Mouse (Mus musculus) midbrain, embryonic 15.5 days (tissue): Measurements from ENCODE around the gene S100a5. TPM values are rescaled to one million over a fixed set of nuclear protein-coding genes. Genes with fewer than 3 reads are reported as not detected.

Source experiments
- ATAC-seq: fragments of 200-750 bp; cut with Nextera tagmentation; replicated peaks from 2 replicates; pipeline ENCODE4 v1.8.0; 2017; ENCODE audit warnings: moderate TSS enrichment
- H3K27ac ChIP-seq: fragments of 300-500 bp; sonication (generic); 2 replicates; pipeline ENCODE4 v1.5.1; 2015; ENCODE audit warnings: mild to moderate bottlenecking, inconsistent platforms
- H3K27me3 ChIP-seq: fragments of 300-500 bp; sonication (generic); replicated peaks from 2 replicates; pipeline ENCODE4 v1.6.1; 2015; ENCODE audit warnings: inconsistent platforms
- H3K36me3 ChIP-seq: fragments of 300-500 bp; sonication (generic); replicated peaks from 2 replicates; pipeline ENCODE4 v1.6.1; 2015; ENCODE audit warnings: inconsistent platforms
- H3K4me1 ChIP-seq: fragments of 300-500 bp; sonication (generic); 2 replicates; pipeline ENCODE4 v1.6.1; 2015; ENCODE audit warnings: inconsistent platforms
- H3K4me2 ChIP-seq: fragments of 300-500 bp; sonication (generic); 2 replicates; pipeline ENCODE4 v1.6.1; 2015; ENCODE audit warnings: inconsistent platforms, mild to moderate bottlenecking, moderate library complexity
- H3K4me3 ChIP-seq: fragments of 300-500 bp; sonication (generic); 2 replicates; pipeline ENCODE4 v1.5.1; 2015; ENCODE audit warnings: mild to moderate bottlenecking, inconsistent platforms
- H3K9ac ChIP-seq: fragments of 300-500 bp; sonication (generic); 2 replicates; pipeline ENCODE4 v1.6.1; 2015; ENCODE audit warnings: mild to moderate bottlenecking, inconsistent platforms
- H3K9me3 ChIP-seq: fragments of 300-500 bp; sonication (generic); 2 replicates; pipeline ENCODE4 v1.6.1; 2016; ENCODE audit warnings: inconsistent platforms
- WGBS: fragments of 180-500 bp; shearing (Covaris S2); methylation state at CpG from one replicate; pipeline ENCODE4 v1.1.7; 2015; ENCODE audit warnings: mixed read lengths; 5-methylcytosine and 5-hydroxymethylcytosine counted together
- polyA plus RNA-seq: library from polyadenylated mRNA; unstranded; fragments of >200 nt; fragmentation: Nextera tagmentation; extraction: Ambion mirVana; gene quantifications from 2 replicates; pipeline ENCODE4 v1.2.1, GENCODE M21; 2015

Gene S100a5
- polyA plus RNA-seq, 1 experiment from 2014 or later, result not detected

- 89% methylated on average over 14 of the region's 14 CpGs for WGBS
- H3K27me3 ChIP-seq, result no peaks in the 10 kb centered on the region
- no peak overlapping the region for H3K9ac ChIP-seq
- no peak overlapping the region for H3K27ac ChIP-seq
- no peak overlapping the region for H3K4me3 ChIP-seq
- no peaks in the 10 kb centered on the region for H3K4me1 ChIP-seq
- no peaks in the 10 kb centered on the region for H3K9me3 ChIP-seq
- ATAC-seq, result no peak
- H3K36me3 ChIP-seq, result no peaks in the 10 kb centered on the region
- H3K4me2 ChIP-seq, result no peak overlapping the region
Measured at GRCm38 (mm10) chr3:90587361-90588101, 20.8 kb upstream of the S100a5 start.

- no peak overlapping the region for H3K9ac ChIP-seq
- no peak for ATAC-seq
- WGBS, result 89% methylated on average over 6 of the region's 6 CpGs
- H3K27me3 ChIP-seq, result no peaks in the 10 kb centered on the region
- no peak overlapping the region for H3K4me2 ChIP-seq
- no peak overlapping the region for H3K4me3 ChIP-seq
- H3K36me3 ChIP-seq, result no peaks in the 10 kb centered on the region
- H3K9me3 ChIP-seq, result no peaks in the 10 kb centered on the region
- no peak overlapping the region for H3K27ac ChIP-seq
- no peaks in the 10 kb centered on the region for H3K4me1 ChIP-seq
Measured at GRCm38 (mm10) chr3:90589390-90589789, 18.9 kb upstream of the S100a5 start.

- Histone ChIP-seq H3K4me3 (no peak within 1 kb of the TSS), H3K27ac (no peak within 1 kb of the TSS), H3K27me3 (no peaks in the 10 kb centered on the region), H3K36me3 (no peaks in the 10 kb centered on the region), H3K9ac (no peak within 1 kb of the TSS), H3K9me3 (no peaks in the 10 kb centered on the region), H3K4me2 (no peak within 1 kb of the TSS), H3K4me1 (no peaks in the 10 kb centered on the region)
- 84% methylated on average over 8 of the region's 8 CpGs for WGBS
- no peak for ATAC-seq
Measured at GRCm38 (mm10) chr3:90589947-90590346, 18.4 kb upstream of the S100a5 start, which contains the start of gene S100a2. Gene S100a2 (plus strand): TSS chr3:90590247.

- H3K9me3 ChIP-seq, result no peaks in the 10 kb centered on the region
- H3K4me1 ChIP-seq, result no peaks in the 10 kb centered on the region
- no peak overlapping the region for H3K4me2 ChIP-seq
- no peak for ATAC-seq
- H3K27ac ChIP-seq, result no peak overlapping the region
- no peaks in the 10 kb centered on the region for H3K27me3 ChIP-seq
- H3K4me3 ChIP-seq, result no peak overlapping the region
- WGBS, result 87% methylated on average over 1 of the region's 1 CpGs
- no peak overlapping the region for H3K9ac ChIP-seq
- H3K36me3 ChIP-seq, result no peaks in the 10 kb centered on the region
Measured at GRCm38 (mm10) chr3:90594466-90594865, 13.9 kb upstream of the S100a5 start.

- H3K4me1 ChIP-seq, result no peaks in the 10 kb centered on the region
- H3K36me3 ChIP-seq, result no peaks in the 10 kb centered on the region
- H3K27me3 ChIP-seq, result no peaks in the 10 kb centered on the region
- no peaks in the 10 kb centered on the region for H3K9me3 ChIP-seq
- H3K27ac ChIP-seq, result no peak overlapping the region
- H3K4me3 ChIP-seq, result no peak overlapping the region
- ATAC-seq, result no peak
- H3K9ac ChIP-seq, result no peak overlapping the region
- 82% methylated on average over 5 of the region's 5 CpGs for WGBS
- H3K4me2 ChIP-seq, result no peak overlapping the region
Measured at GRCm38 (mm10) chr3:90595556-90595955, 12.8 kb upstream of the S100a5 start.

- no peak for ATAC-seq
- no peak overlapping the region for H3K9ac ChIP-seq
- no peak overlapping the region for H3K4me2 ChIP-seq
- H3K4me1 ChIP-seq, result no peaks in the 10 kb centered on the region
- H3K36me3 ChIP-seq, result no peaks in the 10 kb centered on the region
- H3K9me3 ChIP-seq, result no peaks in the 10 kb centered on the region
- H3K27ac ChIP-seq, result no peak overlapping the region
- no peak overlapping the region for H3K4me3 ChIP-seq
- 93% methylated on average over 6 of the region's 6 CpGs for WGBS
- no peaks in the 10 kb centered on the region for H3K27me3 ChIP-seq
Measured at GRCm38 (mm10) chr3:90596810-90597209, 11.5 kb upstream of the S100a5 start.

- Histone ChIP-seq H3K9me3 (no peaks in the 10 kb centered on the region), H3K4me3 (no peak overlapping the region), H3K9ac (no peak overlapping the region), H3K36me3 (no peaks in the 10 kb centered on the region), H3K27ac (no peak overlapping the region), H3K4me2 (no peak overlapping the region), H3K27me3 (no peaks in the 10 kb centered on the region), H3K4me1 (no peaks in the 10 kb centered on the region)
- 61% methylated on average over 6 of the region's 6 CpGs for WGBS
- ATAC-seq, result no peak
Measured at GRCm38 (mm10) chr3:90597736-90598135, 10.6 kb upstream of the S100a5 start.

GRCm38 (mm10) chr3:90598212-90598611 lies 10.1 kb upstream of the S100a5 start:
- Histone ChIP-seq H3K27ac (no peak overlapping the region), H3K4me1 (no peaks in the 10 kb centered on the region), H3K9ac (no peak overlapping the region), H3K4me2 (no peak overlapping the region), H3K36me3 (no peaks in the 10 kb centered on the region), H3K9me3 (no peaks in the 10 kb centered on the region), H3K27me3 (no peaks in the 10 kb centered on the region), H3K4me3 (no peak overlapping the region)
- ATAC-seq, result no peak
- 83% methylated on average over 4 of the region's 4 CpGs for WGBS

- H3K9me3 ChIP-seq, result no peaks in the 10 kb centered on the region
- H3K27me3 ChIP-seq, result no peaks in the 10 kb centered on the region
- H3K4me3 ChIP-seq, result no peak overlapping the region
- no peak overlapping the region for H3K27ac ChIP-seq
- no peaks in the 10 kb centered on the region for H3K36me3 ChIP-seq
- no peaks in the 10 kb centered on the region for H3K4me1 ChIP-seq
- WGBS, result 86% methylated on average over 3 of the region's 3 CpGs
- H3K9ac ChIP-seq, result no peak overlapping the region
- no peak overlapping the region for H3K4me2 ChIP-seq
- no peak for ATAC-seq
Measured at GRCm38 (mm10) chr3:90599401-90599800, 8.9 kb upstream of the S100a5 start.

- 88% methylated on average over 6 of the region's 6 CpGs for WGBS
- Histone ChIP-seq H3K4me1 (no peaks in the 10 kb centered on the region), H3K9me3 (no peaks in the 10 kb centered on the region), H3K4me2 (no peak overlapping the region), H3K36me3 (no peaks in the 10 kb centered on the region), H3K27ac (no peak overlapping the region), H3K27me3 (no peaks in the 10 kb centered on the region), H3K9ac (no peak overlapping the region), H3K4me3 (no peak overlapping the region)
- ATAC-seq, result no peak
Measured at GRCm38 (mm10) chr3:90600036-90600435, 8.3 kb upstream of the S100a5 start.

GRCm38 (mm10) chr3:90600458-90601195 lies 7.7 kb upstream of the S100a5 start:
- Histone ChIP-seq H3K27me3 (no peaks in the 10 kb centered on the region), H3K4me2 (no peak overlapping the region), H3K4me1 (no peaks in the 10 kb centered on the region), H3K9ac (no peak overlapping the region), H3K36me3 (no peaks in the 10 kb centered on the region), H3K27ac (no peak overlapping the region), H3K9me3 (no peaks in the 10 kb centered on the region), H3K4me3 (no peak overlapping the region)
- WGBS, result 83% methylated on average over 8 of the region's 8 CpGs
- ATAC-seq, result no peak

- no peak for ATAC-seq
- H3K9ac ChIP-seq, result no peak within 1 kb of the TSS
- no peaks in the 10 kb centered on the region for H3K9me3 ChIP-seq
- WGBS, result 88% methylated on average over 11 of the region's 11 CpGs
- H3K4me1 ChIP-seq, result no peaks in the 10 kb centered on the region
- no peak within 1 kb of the TSS for H3K27ac ChIP-seq
- no peak within 1 kb of the TSS for H3K4me3 ChIP-seq
- H3K36me3 ChIP-seq, result no peaks in the 10 kb centered on the region
- H3K27me3 ChIP-seq, result no peaks in the 10 kb centered on the region
- no peak within 1 kb of the TSS for H3K4me2 ChIP-seq
Measured at GRCm38 (mm10) chr3:90601486-90602110, 6.7 kb upstream of the S100a5 start, which contains the start of gene Gm42674. Gene Gm42674 (plus strand): TSS chr3:90601904.
